16 mouse cellular contexts compared by ENCODE assay signal in genomic region chr12:52446501-52446900, GRCm38 (mm10). TPM values are rescaled to one million over a fixed set of nuclear protein-coding genes. Genes with fewer than 3 reads are reported as not detected.
DNase-seq lines count a peak whose midpoint lies in the region; ATAC-seq and TF ChIP-seq lines count a peak whose summit lies in the region.
"Had no signal": no experiment of that assay in that cellular context is flagged by ENCODE, and none has a peak within 500 bp of the region (broad histone marks: within the 10 kb centered on the region; RNA-seq: fewer than 3 reads in every experiment).

No protein-coding gene starts in this region.

- no peaks in the 10 kb centered on the region for H3K9me3 ChIP-seq in lung, postnatal 0 days (ENCODE audit: low read length)
- no peaks in the 10 kb centered on the region for H3K9me3 ChIP-seq in liver, embryonic 13.5 days (replicated peaks)
- H3K9me3 ChIP-seq in forebrain, embryonic 14.5 days (replicated peaks; ENCODE audit: control insufficient read depth, low read length), result no peaks in the 10 kb centered on the region
- H3K9me3 ChIP-seq: G1E; limb, embryonic 15.5 days had no signal

- H3K4me3 ChIP-seq in lung, postnatal 0 days (ENCODE audit: low read depth, low read length), result no peak overlapping the region
- no peak overlapping the region for H3K4me3 ChIP-seq in liver, embryonic 13.5 days (replicated peaks)
- H3K4me3 ChIP-seq in forebrain, embryonic 14.5 days (ENCODE audit: low read depth, low read length), result no peak overlapping the region
- H3K4me3 ChIP-seq: erythroblast, embryonic 14.5 days; limb, embryonic 15.5 days had no signal

- TF ChIP-seq CTCF in lung, postnatal 0 days (IDR thresholded peaks at IDR 0.05), result no peak

- TF ChIP-seq EP300 in lung, postnatal 0 days (IDR thresholded peaks at IDR 0.05), result no peak

- H3K27ac ChIP-seq in lung, postnatal 0 days (ENCODE audit: low read length), result no peak overlapping the region
- H3K27ac ChIP-seq in liver, embryonic 13.5 days, result peak overlapping the region; percentile 59; the same call in 1 of the 2 replicates
- H3K27ac ChIP-seq in forebrain, embryonic 14.5 days (ENCODE audit: low read depth, low read length), result no peak overlapping the region
- H3K27ac ChIP-seq: limb, embryonic 15.5 days had no signal

- no peaks in the 10 kb centered on the region for H3K27me3 ChIP-seq in lung, postnatal 0 days (replicated peaks; ENCODE audit: insufficient read depth, low read length)
- H3K27me3 ChIP-seq in liver, embryonic 13.5 days, result no peaks in the 10 kb centered on the region
- no peaks in the 10 kb centered on the region for H3K27me3 ChIP-seq in forebrain, embryonic 14.5 days (replicated peaks; ENCODE audit: control insufficient read depth, insufficient read depth, low read length)
- H3K27me3 ChIP-seq: limb, embryonic 15.5 days had no signal

- no peaks in the 10 kb centered on the region for H3K36me3 ChIP-seq in lung, postnatal 0 days (ENCODE audit: insufficient read depth, low read length)
- no peaks in the 10 kb centered on the region for H3K36me3 ChIP-seq in liver, embryonic 13.5 days
- H3K36me3 ChIP-seq in forebrain, embryonic 14.5 days (ENCODE audit: control insufficient read depth, insufficient read depth, low read length), result no peaks in the 10 kb centered on the region
- H3K36me3 ChIP-seq: G1E; limb, embryonic 15.5 days had no signal

- intact Hi-C loops in heart, postnatal 25 days (cut with DNase I), result no loop called here

- H3K4me1 ChIP-seq in lung, postnatal 0 days (ENCODE audit: insufficient read depth, low read depth, low read length), result no peaks in the 10 kb centered on the region; the same call in 1 of the 2 replicates
- 0 out of 2 replicates have a peak, but pooled peaks cover 4% of the 10 kb centered on the region for H3K4me1 ChIP-seq in liver, embryonic 13.5 days (replicated peaks)
- no peaks in the 10 kb centered on the region for H3K4me1 ChIP-seq in forebrain, embryonic 14.5 days (ENCODE audit: control insufficient read depth, insufficient read depth, low read length)

- no peak overlapping the region for H3K9ac ChIP-seq in lung, postnatal 0 days (replicated peaks; ENCODE audit: low read depth)
- no peak overlapping the region for H3K9ac ChIP-seq in liver, embryonic 13.5 days
- H3K9ac ChIP-seq in forebrain, embryonic 14.5 days (ENCODE audit: low read length), result no peak overlapping the region
- H3K9ac ChIP-seq: limb, embryonic 15.5 days had no signal

- no peak for ATAC-seq in lung, postnatal 0 days
- ATAC-seq in liver, embryonic 13.5 days (ENCODE audit: low read depth), result peak; percentile 70
- no peak for ATAC-seq in forebrain, embryonic 14.5 days
- ATAC-seq: hindbrain, embryonic 16.5 days had no signal

- H3K4me2 ChIP-seq in lung, postnatal 0 days (replicated peaks; ENCODE audit: low read depth, low read length), result no peak overlapping the region
- H3K4me2 ChIP-seq in liver, embryonic 13.5 days, result no peak overlapping the region
- H3K4me2 ChIP-seq in forebrain, embryonic 14.5 days (ENCODE audit: low read length), result no peak overlapping the region
- H3K4me2 ChIP-seq: limb, embryonic 15.5 days had no signal

- DNase-seq in lung, postnatal 0 days (ENCODE audit: low spot score), result peak; percentile 9
- no peak for DNase-seq in lung, postnatal 25 days (ENCODE audit: low spot score)
- DNase-seq in kidney, postnatal 10 days, result peak; percentile 62
- no peak for DNase-seq in liver, embryonic 13.5 days
- peak; percentile 81 for DNase-seq in yolk sac, embryonic 10.5 days (ENCODE audit: low spot score)
- no peak for DNase-seq in heart, adult 18-20 months
- DNase-seq in forebrain, embryonic 14.5 days (ENCODE audit: low spot score), result no peak
- DNase-seq in heart, postnatal 25 days (ENCODE audit: low spot score), result no peak
- DNase-seq: adrenal gland, postnatal 10 days; cerebellum, postnatal 10 days; retina, postnatal 1 day; thymus, adult 18-20 months had no signal

- 65% methylated on average over 7 of the region's 7 CpGs for WGBS in lung, postnatal 0 days
- 66% methylated on average over 7 of the region's 7 CpGs for WGBS in liver, embryonic 13.5 days (ENCODE audit: insufficient replicate concordance)
- 79% methylated on average over 7 of the region's 7 CpGs for WGBS in forebrain, embryonic 14.5 days

RNA-seq across cellular contexts. Expression of gene Arhgap5, which starts 57.3 kb away (rescaled TPM):
- polyA plus RNA-seq in lung, postnatal 0 days (2015; fragmentation: Nextera tagmentation; extraction: Ambion mirVana), result 32.1 and 39.1 TPM in 2 replicates
- 7.5 and 10.1 TPM in 2 replicates for polyA plus RNA-seq in liver, embryonic 13.5 days (2015; fragmentation: Nextera tagmentation; extraction: Ambion mirVana)
- total RNA-seq in heart, adult 18-20 months (2021), result 10 to 100 TPM; 71.7 to 77.4 TPM
- polyA plus RNA-seq in forebrain, embryonic 14.5 days (2014; fragmentation: Nextera tagmentation; extraction: Ambion mirVana), result 39.7 and 43.9 TPM in 2 replicates
- 10 to 100 TPM; 77.9 to 83.9 TPM for total RNA-seq in heart, postnatal 25 days (2021)
- polyA plus RNA-seq: G1E had no signal

Comparison
In these comparisons a context has a peak if more than half of its experiments do, and no peak if none do; other contexts are left out.
1. DNase-seq: peak in lung, postnatal 0 days (single experiment), kidney, postnatal 10 days (single experiment) and yolk sac, embryonic 10.5 days (single experiment); none in lung, postnatal 25 days (single experiment), liver, embryonic 13.5 days (single experiment), heart, adult 18-20 months (0 of 2), forebrain, embryonic 14.5 days (single experiment) and heart, postnatal 25 days (single experiment).